Mouse (Mus musculus) adrenal gland, postnatal 14 days (tissue): Measurements from ENCODE around the gene Lgals4. TPM values are rescaled to one million over a fixed set of nuclear protein-coding genes. Genes with fewer than 3 reads are reported as not detected.
"Not testable (repeated sequence)": the region's sequence is repeated elsewhere in the genome, so short reads cannot be mapped to it uniquely, and the experiment has no call there.

Source experiments
- DNase-seq: peaks from one replicate; pipeline ENCODE4 v3.0.0; 2021; ENCODE audit warnings: mixed read lengths
- total RNA-seq: library from RNA; stranded (reverse); gene quantifications from 2 replicates; pipeline ENCODE4 v1.2.3, GENCODE M21; 2021

Lgals4 gene
- total RNA-seq, 1 experiment from 2014 or later = 18.7 TPM

DNA sequence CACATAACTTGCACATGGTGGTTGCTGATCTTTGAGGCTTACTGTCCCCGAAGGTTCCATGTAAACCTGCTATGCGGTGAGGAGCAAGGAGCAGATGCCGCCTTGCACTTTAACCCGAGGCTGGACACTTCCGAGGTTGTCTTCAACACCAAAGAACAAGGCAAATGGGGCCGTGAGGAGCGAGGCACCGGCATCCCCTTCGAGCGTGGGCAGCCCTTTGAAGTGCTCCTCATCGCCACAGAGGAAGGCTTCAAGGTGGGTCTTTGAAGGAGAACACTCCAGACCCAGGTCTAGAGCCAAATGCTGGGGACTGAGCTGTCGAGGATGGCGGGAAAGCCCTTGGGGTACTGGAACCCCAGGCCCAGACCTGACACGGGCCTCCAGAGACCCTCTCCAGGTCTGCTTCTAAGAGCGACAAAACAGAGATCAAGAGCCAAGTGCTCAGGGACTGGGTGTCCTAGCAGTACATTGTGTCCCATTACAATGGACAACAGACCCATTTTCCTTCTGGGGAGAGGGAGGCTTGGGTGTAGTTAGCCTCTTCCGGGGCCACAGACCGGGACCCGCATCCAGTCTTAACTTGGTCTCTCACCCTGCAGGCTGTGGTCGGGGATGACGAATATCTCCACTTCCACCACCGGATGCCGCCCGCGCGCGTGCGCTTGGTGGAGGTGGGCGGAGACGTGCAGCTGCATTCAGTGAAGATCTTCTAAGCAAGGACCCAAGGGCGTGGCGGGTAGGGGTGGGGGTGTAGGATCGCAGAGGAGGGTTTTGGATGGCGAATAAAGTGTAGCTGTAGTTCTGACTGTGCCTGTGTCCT lies 32.0 kb downstream of the Lgals4 start:
- DNase-seq = peak; percentile 92

DNA sequence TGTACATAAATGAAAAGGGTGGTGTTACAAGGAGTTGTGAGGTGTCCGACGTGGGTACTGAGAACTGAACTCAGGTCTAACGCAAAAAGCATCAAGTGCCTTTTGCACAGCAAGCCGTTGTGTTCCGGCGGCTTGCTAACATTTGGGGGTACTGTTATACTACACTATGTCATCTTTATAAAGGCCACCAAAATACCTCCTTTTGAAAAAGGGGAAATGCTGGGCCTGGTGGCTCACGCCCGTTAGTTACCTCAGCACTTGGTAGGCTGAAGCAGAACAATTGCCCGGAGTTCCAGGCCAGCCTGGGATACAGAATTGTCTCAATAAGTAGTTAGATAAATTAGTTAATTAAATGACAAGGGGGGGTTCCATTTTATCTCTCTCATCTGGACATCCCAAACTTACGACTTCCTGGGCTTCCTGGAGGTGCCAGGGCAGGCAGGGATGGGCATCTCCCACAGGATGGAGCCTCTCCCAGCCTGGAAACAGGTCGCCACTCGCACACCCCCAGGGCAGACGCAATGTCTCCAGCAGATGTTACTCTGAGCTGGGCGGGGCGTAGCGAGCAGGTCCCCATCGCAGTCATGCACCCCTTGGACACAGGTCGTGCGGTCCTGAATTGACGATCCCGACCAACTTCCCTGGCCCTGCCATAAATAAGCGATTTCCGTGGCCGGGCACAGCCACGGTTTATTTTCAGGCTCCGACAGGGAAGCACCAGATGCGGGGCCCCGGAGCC lies 33.3 kb downstream of the Lgals4 start:
- DNase-seq = no peak

- DNase-seq = peak; percentile 89
Measured at GRCm38 (mm10) chr7:28867508-28868340, 34.1 kb downstream of the Lgals4 start.

GRCm38 (mm10) chr7:28870901-28871664 lies 37.4 kb downstream of the Lgals4 start:
- DNase-seq = peak; percentile 38

DNA sequence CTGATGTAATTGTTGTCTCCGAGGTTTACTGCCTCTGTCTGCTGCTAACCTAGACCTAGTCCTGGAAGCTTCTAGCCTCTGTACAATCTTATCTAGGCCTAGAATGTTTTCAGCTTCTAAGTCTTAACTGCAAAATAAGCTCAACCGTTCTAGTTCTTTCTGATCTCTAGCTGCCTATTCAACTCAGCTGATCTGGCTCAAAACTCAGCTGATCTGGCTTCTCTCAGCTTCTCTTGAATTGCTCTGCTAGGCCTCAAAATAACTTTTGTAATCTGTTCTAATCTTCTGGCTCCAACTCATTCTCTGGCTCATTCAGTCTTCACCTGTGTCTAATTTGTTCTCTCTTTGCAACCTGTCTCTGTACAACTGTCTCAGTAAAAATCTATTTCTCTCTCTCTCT lies 40.9 kb downstream of the Lgals4 start:
- DNase-seq = no peak

DNA sequence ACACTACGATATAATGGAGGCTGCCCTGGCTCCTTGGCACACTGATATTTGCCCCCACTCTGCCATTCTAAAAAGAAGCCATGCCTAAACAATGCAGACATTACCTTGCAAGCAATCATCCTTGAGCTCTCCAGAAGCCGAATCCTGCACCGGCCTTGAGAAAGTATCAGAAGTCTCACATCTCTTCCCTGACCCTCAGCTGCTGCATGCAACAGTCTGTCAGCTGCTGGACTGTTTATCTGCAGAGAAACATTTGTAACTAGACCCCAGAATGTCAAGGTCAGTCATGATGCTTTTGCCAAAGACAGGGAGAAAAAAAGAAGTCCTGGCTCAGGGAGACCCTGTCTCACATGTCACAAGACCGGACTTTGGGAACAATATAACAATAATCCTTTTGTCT lies 42.4 kb downstream of the Lgals4 start:
- peak; percentile 62 for DNase-seq

DNA sequence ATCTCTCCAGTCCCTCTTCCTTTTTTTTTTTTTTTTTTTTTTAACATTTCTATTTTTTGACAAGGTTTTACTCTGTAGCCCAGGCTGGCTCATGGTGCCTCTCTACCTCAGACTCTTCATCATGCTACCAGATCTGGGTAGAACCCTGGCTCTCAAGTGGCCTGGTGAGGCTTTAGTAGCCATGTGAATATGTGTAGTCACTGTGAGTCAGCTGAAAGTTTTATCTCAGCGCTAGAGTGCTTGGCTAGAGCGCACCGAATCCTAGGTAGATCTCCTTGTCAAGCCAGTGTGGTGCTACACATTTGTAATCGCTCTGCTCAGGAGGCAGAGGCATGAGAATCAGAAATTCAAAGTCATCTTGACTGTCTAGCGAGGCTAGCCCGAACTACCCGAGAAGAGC lies 43.5 kb downstream of the Lgals4 start:
- DNase-seq = no peak

GRCm38 (mm10) chr7:28877856-28878255 lies 44.2 kb downstream of the Lgals4 start:
- no peak for DNase-seq

DNA sequence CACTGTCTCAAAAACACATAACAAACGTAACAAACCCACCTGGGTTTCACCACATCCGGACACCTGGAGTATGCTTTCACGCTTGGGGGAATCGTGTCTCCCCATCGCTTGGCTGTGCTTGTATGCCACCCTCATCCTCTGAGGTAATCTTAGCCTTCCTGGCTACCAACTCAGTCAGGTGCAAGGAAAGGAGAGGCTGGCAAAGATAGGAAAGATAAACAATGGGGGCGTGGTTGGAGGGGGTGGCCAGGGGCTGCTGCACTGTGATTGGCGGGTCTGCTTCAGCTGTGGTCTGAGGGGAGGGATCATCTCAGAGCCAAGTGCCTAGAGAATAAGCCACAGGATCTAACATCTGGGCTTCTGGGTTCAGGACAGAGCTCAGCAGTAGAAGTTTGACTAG lies 46.0 kb downstream of the Lgals4 start:
- no peak for DNase-seq

GRCm38 (mm10) chr7:28880554-28880953 lies 46.9 kb downstream of the Lgals4 start:
- DNase-seq = no peak

GRCm38 (mm10) chr7:28881199-28881598 lies 47.5 kb downstream of the Lgals4 start, which contains the start of gene Capn12:
Capn12 (plus strand) TSS chr7:28881422.
- no peak for DNase-seq

- DNase-seq = no peak
Measured at GRCm38 (mm10) chr7:28883039-28883438, 49.4 kb downstream of the Lgals4 start.

- not testable (repeated sequence) for DNase-seq
Measured at GRCm38 (mm10) chr7:28883704-28884103, 50.0 kb downstream of the Lgals4 start.

GRCm38 (mm10) chr7:28886486-28886885 lies 52.8 kb downstream of the Lgals4 start:
- DNase-seq = no peak

GRCm38 (mm10) chr7:28888701-28889161 lies 55.1 kb downstream of the Lgals4 start:
- DNase-seq = no peak

Other genes starting within 250 kb of the Lgals4 start
- 52.3 and 56.3 TPM in 2 replicates for gene Samd4b, start 235.7 kb upstream of the Lgals4 start, total RNA-seq
- gene Pak4, start 235.7 kb upstream of the Lgals4 start, total RNA-seq = 22.0 and 25.6 TPM in 2 replicates
- gene Acp7, start 202.5 kb upstream of the Lgals4 start, total RNA-seq = not detected in 2 replicates
- gene Fbxo27, start 141.0 kb upstream of the Lgals4 start, total RNA-seq = 0.63 and 2.6 TPM in 2 replicates
- gene Fbxo17, start 117.0 kb upstream of the Lgals4 start, total RNA-seq = 2.3 and 4.4 TPM in 2 replicates
- 82.1 and 82.9 TPM in 2 replicates for gene Mrps12, start 92.0 kb upstream of the Lgals4 start, total RNA-seq
- gene Sars2, start 91.9 kb upstream of the Lgals4 start, total RNA-seq = 17.6 and 18.9 TPM in 2 replicates
- not detected in 2 replicates for gene Ccer2, start 77.7 kb upstream of the Lgals4 start, total RNA-seq
- 66.5 and 78.3 TPM in 2 replicates for gene Sirt2, start 67.1 kb upstream of the Lgals4 start, total RNA-seq
- 38.5 and 43.0 TPM in 2 replicates for gene Nfkbib, start 66.3 kb upstream of the Lgals4 start, total RNA-seq
- gene Rinl, start 44.9 kb upstream of the Lgals4 start, total RNA-seq = 3.1 and 7.3 TPM in 2 replicates
- 423 and 480 TPM in 2 replicates for gene Hnrnpl, start 25.3 kb upstream of the Lgals4 start, total RNA-seq
- gene Ech1, start 8.6 kb upstream of the Lgals4 start, total RNA-seq = 1,138 and 1,196 TPM in 2 replicates
- gene Lgals7, start 30.0 kb downstream of the Lgals4 start, total RNA-seq = 1.1 TPM in 1 of 2 replicates, not detected in the other
- gene Capn12, start 47.6 kb downstream of the Lgals4 start, total RNA-seq = 0.19 and 0.60 TPM in 2 replicates
- gene Actn4, start 128.5 kb downstream of the Lgals4 start, total RNA-seq = 271 and 282 TPM in 2 replicates
- 233 and 240 TPM in 2 replicates for gene Eif3k, start 148.0 kb downstream of the Lgals4 start, total RNA-seq
- 1.8 and 7.9 TPM in 2 replicates for gene Map4k1, start 148.2 kb downstream of the Lgals4 start, total RNA-seq